Mouse (Mus musculus): ENCODE data around the gene Ergic1.

DNA sequence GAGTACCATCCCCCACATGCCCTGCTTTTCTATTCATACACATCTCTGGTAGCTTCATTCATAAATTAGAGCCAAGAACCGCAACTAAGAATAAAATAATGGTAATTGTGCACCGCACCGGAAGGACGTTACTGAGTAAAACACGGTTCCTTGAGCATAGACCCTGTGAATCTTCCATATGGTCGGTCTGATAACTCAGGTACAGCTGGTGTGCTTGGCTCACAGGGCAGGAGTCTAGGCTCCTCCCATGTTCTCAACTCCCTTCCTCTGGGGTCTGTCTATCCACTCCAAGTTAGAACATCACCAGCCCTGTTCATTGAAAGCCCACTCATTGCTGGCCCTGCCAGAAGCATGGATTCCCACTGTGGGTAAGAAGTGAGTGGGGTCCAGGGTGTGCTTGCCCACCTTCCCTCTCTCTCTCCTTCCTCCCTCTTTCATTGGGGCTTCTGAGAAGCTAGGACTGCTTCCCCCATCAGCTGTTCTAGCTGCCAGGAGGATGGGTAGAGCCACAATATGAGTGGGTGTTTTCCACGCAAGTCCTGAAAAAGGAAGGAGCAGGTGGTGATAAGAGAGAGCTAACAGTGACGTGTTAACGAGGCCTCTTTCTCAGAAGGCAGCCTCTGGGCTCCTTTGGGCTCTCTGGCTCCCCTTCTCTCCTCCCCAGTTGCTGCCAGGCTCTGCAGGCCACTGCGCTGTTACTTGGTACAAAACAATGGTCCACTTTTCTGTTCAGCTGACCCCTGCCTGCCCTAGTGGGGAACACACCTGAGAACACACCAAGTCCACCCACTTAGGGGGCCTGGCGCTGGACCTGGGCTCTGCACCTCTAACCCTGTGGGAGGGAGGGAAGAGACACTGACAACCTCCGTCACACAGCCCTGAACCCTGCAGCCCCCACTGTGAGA, 14.7 kb downstream of the Ergic1 start:
- TF ChIP-seq CTCF (IDR thresholded peaks at IDR 0.05; ENCODE audit: control insufficient read depth, insufficient read depth, insufficient read length) (no peak), MYOD1 (IDR thresholded peaks at IDR 0.05; ENCODE audit: control insufficient read depth, insufficient read length, low read depth) (no peak), FOSL1 (IDR thresholded peaks at IDR 0.05; ENCODE audit: insufficient read depth, low read length, poor library complexity, severe bottlenecking) (no peak), MAX (IDR thresholded peaks at IDR 0.05) (no peak), USF1 (IDR thresholded peaks at IDR 0.05; ENCODE audit: low read depth) (no peak), MYOG (IDR thresholded peaks at IDR 0.05; ENCODE audit: control insufficient read depth, extremely low read depth, insufficient read length) (no peak)
